Mouse (Mus musculus) heart, embryonic 15.5 days (tissue): ENCODE results near the gene Ifitm5. TPM values are rescaled to one million over a fixed set of nuclear protein-coding genes. Genes with fewer than 3 reads are reported as not detected.

Experiments used
- polyA plus RNA-seq: library from polyadenylated mRNA; unstranded; fragments of >200 nt; fragmentation: Nextera tagmentation; extraction: Ambion mirVana; gene quantifications from 2 replicates; pipeline ENCODE4 v1.2.1, GENCODE M21; 2015

The Ifitm5 gene
- polyA plus RNA-seq, 1 experiment from 2014 or later: 1.6 TPM

Other genes starting within 250 kb of the Ifitm5 start
- gene Cyp2e1, start 186.6 kb downstream of the Ifitm5 start, polyA plus RNA-seq: not detected in 2 replicates
- 0.13 and 0.21 TPM in 2 replicates for gene Syce1, start 162.4 kb downstream of the Ifitm5 start, polyA plus RNA-seq
- gene Zfp941, start 128.1 kb downstream of the Ifitm5 start, polyA plus RNA-seq: 0.78 and 0.95 TPM in 2 replicates
- 0.68 and 1.4 TPM in 2 replicates for gene Urah, start 115.3 kb downstream of the Ifitm5 start, polyA plus RNA-seq
- 0.36 TPM in 1 of 2 replicates, not detected in the other for gene Scgb1c1, start 104.7 kb downstream of the Ifitm5 start, polyA plus RNA-seq
- gene Odf3, start 102.5 kb downstream of the Ifitm5 start, polyA plus RNA-seq: not detected in 2 replicates
- not detected in 2 replicates for gene Gm45785, start 94.0 kb downstream of the Ifitm5 start, polyA plus RNA-seq
- 36.0 and 47.3 TPM in 2 replicates for gene Ric8a, start 93.3 kb downstream of the Ifitm5 start, polyA plus RNA-seq
- 30.2 and 31.9 TPM in 2 replicates for gene Bet1l, start 92.7 kb downstream of the Ifitm5 start, polyA plus RNA-seq
- 154 and 179 TPM in 2 replicates for gene Psmd13, start 68.3 kb downstream of the Ifitm5 start, polyA plus RNA-seq
- gene Sirt3, start 68.0 kb downstream of the Ifitm5 start, polyA plus RNA-seq: 54.1 and 55.8 TPM in 2 replicates
- gene Cox8b, start 49.8 kb downstream of the Ifitm5 start, polyA plus RNA-seq: 309 and 515 TPM in 2 replicates
- 0.24 and 2.8 TPM in 2 replicates for gene Nlrp6, start 29.4 kb downstream of the Ifitm5 start, polyA plus RNA-seq
- 9.3 and 15.5 TPM in 2 replicates for gene Pgghg, start 8.9 kb downstream of the Ifitm5 start, polyA plus RNA-seq
- not detected in 2 replicates for gene Gm45717, start 5.6 kb upstream of the Ifitm5 start, polyA plus RNA-seq
- gene Ifitm2, start 5.7 kb upstream of the Ifitm5 start, polyA plus RNA-seq: 459 and 624 TPM in 2 replicates
- 11.7 and 49.8 TPM in 2 replicates for gene Ifitm1, start 16.9 kb upstream of the Ifitm5 start, polyA plus RNA-seq
- gene Ifitm3, start 60.5 kb upstream of the Ifitm5 start, polyA plus RNA-seq: 103 and 212 TPM in 2 replicates
- 0.53 and 1.4 TPM in 2 replicates for gene Ifitm6, start 67.6 kb upstream of the Ifitm5 start, polyA plus RNA-seq
- not detected in 2 replicates for gene Gm17387, start 78.8 kb upstream of the Ifitm5 start, polyA plus RNA-seq
- gene B4galnt4, start 110.8 kb upstream of the Ifitm5 start, polyA plus RNA-seq: 1.0 and 2.0 TPM in 2 replicates
- 0.97 and 5.9 TPM in 2 replicates for gene Pkp3, start 127.9 kb upstream of the Ifitm5 start, polyA plus RNA-seq
- gene Sigirr, start 150.3 kb upstream of the Ifitm5 start, polyA plus RNA-seq: 3.6 and 5.6 TPM in 2 replicates
- gene Ano9, start 167.5 kb upstream of the Ifitm5 start, polyA plus RNA-seq: 0.16 and 0.82 TPM in 2 replicates
- 51.9 and 56.5 TPM in 2 replicates for gene Ptdss2, start 172.1 kb upstream of the Ifitm5 start, polyA plus RNA-seq
- 86.6 and 111 TPM in 2 replicates for gene Rnh1, start 222.6 kb upstream of the Ifitm5 start, polyA plus RNA-seq
- gene Hras, start 243.7 kb upstream of the Ifitm5 start, polyA plus RNA-seq: 74.4 and 92.5 TPM in 2 replicates
- 2.7 and 4.0 TPM in 2 replicates for gene Lrrc56, start 243.9 kb upstream of the Ifitm5 start, polyA plus RNA-seq